Mouse (Mus musculus) cortical plate, adult 2 months (tissue): ENCODE results near the gene Hoxc6. TPM values are rescaled to one million over a fixed set of nuclear protein-coding genes. Genes with fewer than 3 reads are reported as not detected.

Experiments
- H3K27ac ChIP-seq: fragments of 200-500 bp; 2 replicates; pipeline ENCODE4 v1.5.1; 2012; ENCODE audit warnings: low read length, control low read depth, inconsistent platforms; ENCODE audit not compliant: insufficient read depth
- H3K4me1 ChIP-seq: fragments of 200-500 bp; 2 replicates; pipeline ENCODE4 v1.6.1; 2011; ENCODE audit warnings: low read length; ENCODE audit not compliant: control insufficient read depth, insufficient read depth
- H3K4me3 ChIP-seq: fragments of 200-500 bp; 2 replicates; pipeline ENCODE4 v1.5.1; 2011; ENCODE audit warnings: mild to moderate bottlenecking, low read length, control low read depth; ENCODE audit not compliant: insufficient read depth
- CTCF ChIP-seq: fragments of 200-500 bp; IDR thresholded peaks from 2 replicates; pipeline ENCODE4 v1.5.1; 2011; ENCODE audit warnings: mild to moderate bottlenecking, control low read depth, low read length; ENCODE audit not compliant: insufficient read depth; ENCODE audit errors: extremely low read depth
- POLR2A ChIP-seq: fragments of 200-500 bp; IDR thresholded peaks from 2 replicates; pipeline ENCODE4 v1.6.1; 2011; ENCODE audit warnings: mild to moderate bottlenecking, low read length, control low read depth; ENCODE audit not compliant: insufficient read depth; ENCODE audit errors: extremely low read depth
- polyA plus RNA-seq: library from polyadenylated mRNA; depleted of rRNA; stranded (reverse); fragments of >200 nt; gene quantifications from 2 replicates; pipeline ENCODE4 v1.2.3, GENCODE M21; 2012; rRNA removed

The Hoxc6 gene
- polyA plus RNA-seq, 1 experiment, result not detected

- Histone ChIP-seq H3K4me3 (no peak overlapping the region), H3K27ac (no peak overlapping the region), H3K4me1 (no peaks in the 10 kb centered on the region)
- TF ChIP-seq POLR2A (no peak), CTCF (no peak)
Measured at GRCm38 (mm10) chr15:103058715-103059114, 60.7 kb downstream of the Hoxc6 start.

GRCm38 (mm10) chr15:103059393-103059992, 61.4 kb downstream of the Hoxc6 start:
- no peak for TF ChIP-seq POLR2A
- TF ChIP-seq CTCF, result no peak
- Histone ChIP-seq H3K27ac (no peak overlapping the region), H3K4me3 (no peak overlapping the region), H3K4me1 (no peaks in the 10 kb centered on the region)

GRCm38 (mm10) chr15:103060021-103060340, 61.9 kb downstream of the Hoxc6 start:
- TF ChIP-seq POLR2A, result no peak
- TF ChIP-seq CTCF, result no peak
- no peaks in the 10 kb centered on the region for H3K4me1 ChIP-seq
- H3K4me3 ChIP-seq, result no peak overlapping the region
- no peak overlapping the region for H3K27ac ChIP-seq

GRCm38 (mm10) chr15:103060341-103061130, 62.5 kb downstream of the Hoxc6 start:
- TF ChIP-seq POLR2A, result no peak
- no peak for TF ChIP-seq CTCF
- Histone ChIP-seq H3K4me1 (no peaks in the 10 kb centered on the region), H3K4me3 (no peak overlapping the region), H3K27ac (no peak overlapping the region)

GRCm38 (mm10) chr15:103061131-103061825, 63.2 kb downstream of the Hoxc6 start:
- Histone ChIP-seq H3K4me3 (no peak overlapping the region), H3K27ac (no peak overlapping the region), H3K4me1 (no peaks in the 10 kb centered on the region)
- TF ChIP-seq POLR2A (no peak), CTCF (no peak)

Other genes with a start within 250 kb of the Hoxc6 start
- gene Hoxc13, start 77.2 kb upstream of the Hoxc6 start, polyA plus RNA-seq, result not detected in 2 replicates
- gene Hoxc12, start 61.5 kb upstream of the Hoxc6 start, polyA plus RNA-seq, result not detected in 2 replicates
- not detected in 2 replicates for gene Hoxc11, start 43.8 kb upstream of the Hoxc6 start, polyA plus RNA-seq
- gene Hoxc10, start 31.5 kb upstream of the Hoxc6 start, polyA plus RNA-seq, result not detected in 2 replicates
- gene Hoxc5, start 30.8 kb upstream of the Hoxc6 start, polyA plus RNA-seq, result not detected in 2 replicates
- not detected in 2 replicates for gene Hoxc9, start 21.8 kb upstream of the Hoxc6 start, polyA plus RNA-seq
- gene Hoxc8, start 7.7 kb upstream of the Hoxc6 start, polyA plus RNA-seq, result not detected in 2 replicates
- not detected in 2 replicates for gene Hoxc4, start 20.7 kb downstream of the Hoxc6 start, polyA plus RNA-seq
- 19.5 and 19.9 TPM in 2 replicates for gene Smug1, start 168.8 kb downstream of the Hoxc6 start, polyA plus RNA-seq
- 72.1 and 74.4 TPM in 2 replicates for gene Cbx5, start 241.6 kb downstream of the Hoxc6 start, polyA plus RNA-seq
- 276 and 310 TPM in 2 replicates for gene Hnrnpa1, start 242.2 kb downstream of the Hoxc6 start, polyA plus RNA-seq